Mouse (Mus musculus): ENCODE measurements around the gene Timeless.

DNA sequence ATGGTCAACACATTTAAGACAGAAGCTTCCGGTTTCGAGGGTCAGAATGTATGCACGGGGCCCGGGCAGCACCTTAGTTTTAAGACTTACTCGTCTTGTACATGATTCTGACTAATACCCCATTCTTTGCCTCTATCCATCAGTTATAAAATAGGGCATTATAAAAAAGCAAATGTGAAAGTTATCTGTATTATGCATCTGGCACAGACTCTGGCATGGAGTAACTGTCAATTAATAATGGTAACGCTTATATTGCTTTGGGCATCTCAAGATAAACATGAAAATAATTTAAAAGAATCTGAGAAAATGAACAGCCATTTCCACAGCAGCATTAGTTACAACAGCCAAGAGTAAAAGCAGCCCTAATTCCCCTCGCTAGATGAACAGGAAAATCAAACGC, 3.9 kb upstream of the Timeless start:
- TF ChIP-seq POLR2A (IDR thresholded peaks at IDR 0.05; ENCODE audit: insufficient read length, low read depth) (no peak), USF1 (IDR thresholded peaks at IDR 0.05; ENCODE audit: low read depth) (no peak), TCF12 (IDR thresholded peaks at IDR 0.05; ENCODE audit: insufficient read depth, poor library complexity, severe bottlenecking) (no peak), MAX (IDR thresholded peaks at IDR 0.05; ENCODE audit: low read depth) (no peak)

Data from myocyte (in vitro differentiated cells).